In the genomic region with DNA sequence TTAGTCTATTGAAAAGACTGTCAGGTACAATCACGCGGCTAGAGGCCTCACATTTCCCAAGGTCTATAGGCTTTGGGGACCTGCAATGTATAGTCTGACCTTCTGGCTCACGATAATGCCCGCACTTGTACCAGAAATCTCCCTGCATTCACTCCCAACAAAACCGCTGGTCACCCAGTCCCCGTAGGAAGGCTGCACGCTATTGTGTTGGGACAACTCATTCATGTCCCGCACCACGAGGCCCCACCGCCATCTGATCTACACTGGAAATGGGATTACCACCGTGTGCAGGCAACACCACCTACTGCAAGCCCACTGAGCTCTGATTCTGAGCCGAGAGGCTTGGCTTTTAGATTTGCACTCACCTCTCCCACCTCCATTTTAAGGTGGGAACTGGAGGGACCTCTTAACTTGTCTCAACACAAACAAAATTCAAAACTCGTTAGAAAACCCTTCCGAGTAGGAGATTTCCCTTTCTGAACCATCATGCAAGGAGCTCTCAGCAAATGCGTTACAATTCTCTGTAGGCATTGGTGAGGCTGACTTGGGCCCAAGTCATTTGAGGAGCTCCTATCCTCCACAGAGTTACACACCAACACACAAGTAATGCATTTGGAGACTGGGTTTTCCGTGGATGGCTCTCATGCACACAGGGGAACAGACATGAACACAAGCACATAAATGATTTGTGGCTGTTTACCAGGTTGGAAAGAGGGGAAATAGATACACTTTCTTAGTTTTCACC, we compare ENCODE assay signal across 25 mouse cellular contexts. TPM values are rescaled to one million over a fixed set of nuclear protein-coding genes. Genes with fewer than 3 reads are reported as not detected.
A peak's percentile ranks its signal among the peaks of the same experiment; 100 is the strongest.
DNase-seq lines count a peak whose midpoint lies in the region; ATAC-seq and TF ChIP-seq lines count a peak whose summit lies in the region.
"Had no signal": no experiment of that assay in that cellular context is flagged by ENCODE, and none has a peak within 500 bp of the region (broad histone marks: within the 10 kb centered on the region; RNA-seq: fewer than 3 reads in every experiment).

No protein-coding gene starts in this region.

- no peak for ATAC-seq in hindbrain, postnatal 0 days
- no peak for ATAC-seq in midbrain, embryonic 15.5 days (replicated peaks)
- ATAC-seq: CD4-positive, CD25-positive, alpha-beta regulatory T cell, adult 4 months; forebrain, embryonic 15.5 days; Patski had no signal

- H3K9ac ChIP-seq in hindbrain, postnatal 0 days (replicated peaks; ENCODE audit: low read length), result no peak overlapping the region
- peak overlapping the region; percentile 3; the same call in 1 of the 2 replicates for H3K9ac ChIP-seq in midbrain, embryonic 15.5 days
- H3K9ac ChIP-seq: forebrain, embryonic 15.5 days; stomach, embryonic 15.5 days had no signal

- H3K4me1 ChIP-seq in hindbrain, embryonic 10.5 days (replicated peaks), result peaks cover 25% of the 10 kb centered on the region
- H3K4me1 ChIP-seq in hindbrain, postnatal 0 days (ENCODE audit: insufficient read depth, low read length), result no peaks in the 10 kb centered on the region
- H3K4me1 ChIP-seq in midbrain, embryonic 15.5 days, result peaks cover 34% of the 10 kb centered on the region

- no peak for TF ChIP-seq CTCF in hindbrain, postnatal 0 days (IDR thresholded peaks at IDR 0.05; ENCODE audit: low read depth)
- no peak for TF ChIP-seq CTCF in gastrocnemius, adult 2 months (IDR thresholded peaks at IDR 0.05)

- H3K27me3 ChIP-seq in hindbrain, embryonic 10.5 days (ENCODE audit: insufficient read depth, poor library complexity, severe bottlenecking), result peaks cover 100% of the 10 kb centered on the region
- peaks cover 74% of the 10 kb centered on the region for H3K27me3 ChIP-seq in hindbrain, postnatal 0 days (ENCODE audit: insufficient read depth, low read length)
- H3K27me3 ChIP-seq in midbrain, embryonic 15.5 days (replicated peaks), result peaks cover 70% of the 10 kb centered on the region

- H3K9me3 ChIP-seq in hindbrain, embryonic 10.5 days, result no peaks in the 10 kb centered on the region
- H3K9me3 ChIP-seq in hindbrain, postnatal 0 days (ENCODE audit: low read length), result no peaks in the 10 kb centered on the region
- H3K9me3 ChIP-seq in midbrain, embryonic 15.5 days, result no peaks in the 10 kb centered on the region
- H3K9me3 ChIP-seq: forebrain, embryonic 15.5 days; stomach, embryonic 15.5 days had no signal

- H3K4me2 ChIP-seq in hindbrain, postnatal 0 days (ENCODE audit: low read depth, low read length), result peak overlapping the region; percentile 62
- H3K4me2 ChIP-seq in midbrain, embryonic 15.5 days, result peak overlapping the region; percentile 67
- H3K4me2 ChIP-seq: forebrain, embryonic 15.5 days; stomach, embryonic 15.5 days had no signal

- intact Hi-C loops in gastrocnemius, adult 2 months (cut with DNase I), result loop anchor here (5.0 kb wide), 1 partner anchor 89 kb away; no protein-coding TSS in a partner anchor
- intact Hi-C loops in left cerebral cortex, postnatal 10 days (cut with DNase I), result no loop called here

- peak overlapping the region; percentile 66 for H3K4me3 ChIP-seq in hindbrain, embryonic 10.5 days
- no peak overlapping the region for H3K4me3 ChIP-seq in hindbrain, postnatal 0 days (ENCODE audit: low read length)
- H3K4me3 ChIP-seq in midbrain, embryonic 15.5 days, result peak overlapping the region; percentile 24
- no peak overlapping the region for H3K4me3 ChIP-seq in gastrocnemius, adult 2 months
- H3K4me3 ChIP-seq: erythroblast, embryonic 14.5 days; forebrain, embryonic 15.5 days; stomach, embryonic 15.5 days had no signal

- WGBS in hindbrain, embryonic 10.5 days, result 1% methylated on average over 16 of the region's 16 CpGs
- 7% methylated on average over 16 of the region's 16 CpGs for WGBS in hindbrain, postnatal 0 days
- 3% methylated on average over 16 of the region's 16 CpGs for WGBS in midbrain, embryonic 15.5 days

- peak overlapping the region; percentile 83 for H3K27ac ChIP-seq in hindbrain, embryonic 10.5 days
- H3K27ac ChIP-seq in hindbrain, postnatal 0 days, result no peak overlapping the region
- H3K27ac ChIP-seq in midbrain, embryonic 15.5 days, result peak overlapping the region; percentile 68; the same call in 1 of the 2 replicates
- H3K27ac ChIP-seq in gastrocnemius, adult 2 months, result no peak overlapping the region
- H3K27ac ChIP-seq: forebrain, embryonic 15.5 days; stomach, embryonic 15.5 days had no signal

- no peaks in the 10 kb centered on the region for H3K36me3 ChIP-seq in hindbrain, embryonic 10.5 days
- H3K36me3 ChIP-seq in hindbrain, postnatal 0 days (ENCODE audit: insufficient read depth, low read length), result no peaks in the 10 kb centered on the region
- no peaks in the 10 kb centered on the region for H3K36me3 ChIP-seq in midbrain, embryonic 15.5 days (replicated peaks)
- H3K36me3 ChIP-seq: forebrain, embryonic 15.5 days; stomach, embryonic 15.5 days had no signal

- DNase-seq in embryo, embryonic 10 days (ENCODE audit: low spot score), result peak; percentile 27
- DNase-seq in embryo, embryonic 9.5 days (ENCODE audit: extremely low spot score), result no peak
- peak; percentile 48 for DNase-seq in hindbrain, embryonic 10.5 days (ENCODE audit: low spot score)
- DNase-seq in hindbrain, postnatal 0 days (ENCODE audit: low spot score), result no peak
- DNase-seq in gastrocnemius, adult 2 months, result no peak
- no peak for DNase-seq in adipocyte (ENCODE audit: low spot score)
- DNase-seq in left cerebral cortex, postnatal 10 days (ENCODE audit: extremely low spot score in 1 of 2, low spot score in 2 of 2), result no peak
- DNase-seq: adrenal gland, postnatal 10 days; cerebellum, adult 11 months; gastrocnemius, postnatal 25 days; kidney, adult 2 months; kidney, postnatal 14 days; liver; lung, adult 18-20 months; lung, postnatal 14 days; thymus, adult 2 months had no signal

RNA-seq across cellular contexts. Expression of gene En1, which starts 3.9 kb away (rescaled TPM):
- polyA plus RNA-seq in hindbrain, embryonic 10.5 days (2016; fragmentation: Nextera tagmentation; extraction: Ambion mirVana), result 3.5 and 3.8 TPM in 2 replicates
- 13.0 and 13.2 TPM in 2 replicates for total RNA-seq in hindbrain, postnatal 0 days (2014; rRNA removed)
- polyA plus RNA-seq in hindbrain, postnatal 0 days (2015; fragmentation: Nextera tagmentation; extraction: Ambion mirVana), result 6.3 and 6.9 TPM in 2 replicates
- polyA plus RNA-seq in midbrain, embryonic 15.5 days (2015; fragmentation: Nextera tagmentation; extraction: Ambion mirVana), result 9.3 and 12.5 TPM in 2 replicates
- 10 to 100 TPM in 1 of 2 experiments, 1 to 10 TPM in 1; 7.0 to 10.2 TPM for total RNA-seq in gastrocnemius, adult 2 months (2021)
- total RNA-seq in left cerebral cortex, postnatal 10 days (2021), result not detected
- total RNA-seq: layer of hippocampus, adult 8-10 months; megakaryocyte, adult 5-6 weeks had no signal
- polyA plus RNA-seq: CD4-positive, CD25-positive, alpha-beta regulatory T cell, adult 4 months; erythroblast, embryonic 14.5 days; forebrain, embryonic 15.5 days; heart, postnatal 0 days; Patski had no signal

Comparison
In these comparisons a context has a peak if more than half of its experiments do, and no peak if none do; other contexts are left out.
1. DNase-seq: peak in embryo, embryonic 10 days (single experiment) and hindbrain, embryonic 10.5 days (single experiment); none in embryo, embryonic 9.5 days (single experiment), hindbrain, postnatal 0 days (single experiment), gastrocnemius, adult 2 months (single experiment), adipocyte (single experiment) and left cerebral cortex, postnatal 10 days (0 of 2).
2. H3K27ac ChIP-seq: peak in hindbrain, embryonic 10.5 days (single experiment) and midbrain, embryonic 15.5 days (single experiment); none in hindbrain, postnatal 0 days (single experiment) and gastrocnemius, adult 2 months (single experiment).
3. H3K4me3 ChIP-seq: peak in hindbrain, embryonic 10.5 days (single experiment) and midbrain, embryonic 15.5 days (single experiment); none in hindbrain, postnatal 0 days (single experiment) and gastrocnemius, adult 2 months (single experiment).
4. RNA of gene En1, which starts 3.9 kb away (total RNA-seq): 13.0 to 13.2 TPM in hindbrain, postnatal 0 days and 7.0 to 10.2 TPM in gastrocnemius, adult 2 months; not detected in left cerebral cortex, postnatal 10 days; every median in the first group is over 4 times any median in the second.